Mouse (Mus musculus): ENCODE results near the gene H2-Aa. TPM values are rescaled to one million over a fixed set of nuclear protein-coding genes. Genes with fewer than 3 reads are reported as not detected.

The H2-Aa gene
- total RNA-seq, 2 experiments from 2014 or later: 1.9 to 2.1 TPM

DNA sequence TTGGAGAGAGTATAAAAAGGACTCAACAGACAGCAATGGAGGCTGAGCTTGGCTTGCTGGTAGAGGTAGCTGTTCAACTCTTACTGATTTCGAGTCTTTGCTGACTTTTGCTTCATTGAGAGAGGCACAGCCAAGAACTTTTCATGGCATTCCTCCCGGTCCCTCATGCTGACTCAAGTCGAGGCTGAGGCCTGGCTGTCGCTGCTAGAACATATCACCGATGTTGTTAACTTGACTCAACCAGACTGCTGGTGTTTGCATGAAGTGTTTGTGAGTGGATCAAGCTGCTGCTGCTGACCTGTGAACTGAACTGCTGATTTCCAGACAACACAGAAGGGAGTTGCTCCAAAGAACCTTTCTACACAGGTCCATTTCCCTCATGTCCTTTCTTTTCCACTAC lies 50.9 kb downstream of the H2-Aa start:
- intact Hi-C loops (cut with DNase I): loop anchor here (5.0 to 10.0 kb wide), 2 partner anchors 132 to 154 kb away; no protein-coding TSS in a partner anchor
- DNase-seq (ENCODE audit: low spot score in 2 of 2): peak in 1 of 2 experiments; percentile 32

DNA sequence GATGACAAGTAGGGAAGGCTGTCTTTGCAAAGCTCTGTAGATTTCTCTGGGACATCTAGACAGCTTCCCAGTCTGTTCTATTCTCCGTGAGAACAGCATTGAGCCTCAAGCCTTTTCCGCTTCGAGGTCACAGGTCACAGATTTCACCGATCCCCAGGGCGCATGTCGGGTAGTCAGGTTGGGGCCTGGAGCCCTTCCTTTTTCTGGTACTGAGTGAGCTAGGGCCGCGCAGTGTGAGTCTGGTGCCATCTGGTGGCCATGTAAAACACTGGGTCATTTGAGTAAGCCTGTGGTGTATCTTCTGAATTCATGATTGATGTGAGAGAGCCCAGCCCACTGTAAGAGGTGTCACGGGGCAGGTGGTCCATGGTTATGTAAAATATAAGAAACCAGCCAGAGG lies 52.7 kb downstream of the H2-Aa start:
- intact Hi-C loops (cut with DNase I): loop anchor here (1.0 to 10.0 kb wide), 3 partner anchors 65 to 153 kb away; no protein-coding TSS in a partner anchor
- peak; percentile 70 to 71 for DNase-seq (ENCODE audit: low spot score in 2 of 2)

Other genes with a start within 250 kb of the H2-Aa start
- gene Col11a2, start 248.4 kb downstream of the H2-Aa start, total RNA-seq (2021): 10 to 100 TPM; 14.1 to 14.6 TPM
- under 1 TPM in 1 of 2 experiments, not detected in 1; 0.34 TPM for gene H2-Oa, start 195.5 kb downstream of the H2-Aa start, total RNA-seq (2021)
- gene H2-DMa, start 168.3 kb downstream of the H2-Aa start, total RNA-seq (2021): 10 to 100 TPM; 26.0 to 26.5 TPM
- 100 to 1,000 TPM; 178 to 192 TPM for gene Brd2, start 165.2 kb downstream of the H2-Aa start, total RNA-seq (2021)
- gene H2-DMb2, start 144.5 kb downstream of the H2-Aa start, total RNA-seq (2021): under 1 TPM; 0.46 to 0.92 TPM
- gene H2-DMb1, start 134.8 kb downstream of the H2-Aa start, total RNA-seq (2021): 1 to 10 TPM in 1 of 2 experiments, under 1 TPM in 1; 0.94 to 1.5 TPM
- gene Tap1, start 100.3 kb downstream of the H2-Aa start, total RNA-seq (2021): 1 to 10 TPM; 1.5 to 1.8 TPM
- gene Psmb9, start 100.1 kb downstream of the H2-Aa start, total RNA-seq (2021): 1 to 10 TPM in 1 of 2 experiments, under 1 TPM in 1; 0.53 to 1.4 TPM
- gene Psmb8, start 90.1 kb downstream of the H2-Aa start, total RNA-seq (2021): 1 to 10 TPM; 2.0 to 4.1 TPM
- gene Tap2, start 84.3 kb downstream of the H2-Aa start, total RNA-seq (2021): 1 to 10 TPM; 5.2 to 5.4 TPM
- gene H2-Ob, start 48.9 kb downstream of the H2-Aa start, total RNA-seq (2021): under 1 TPM in 1 of 2 experiments, not detected in 1; 0.23 TPM
- gene H2-Ab1, start 30.1 kb downstream of the H2-Aa start, total RNA-seq (2021): 1 to 10 TPM; 1.8 to 2.7 TPM
- 1 to 10 TPM; 2.9 to 3.4 TPM for gene H2-Eb1, start 18.0 kb upstream of the H2-Aa start, total RNA-seq (2021)
- not detected for gene H2-Eb2, start 37.8 kb upstream of the H2-Aa start, total RNA-seq (2021)
- under 1 TPM; 0.71 to 0.73 TPM for gene Btnl2, start 67.0 kb upstream of the H2-Aa start, total RNA-seq (2021)
- gene Btnl1, start 89.3 kb upstream of the H2-Aa start, total RNA-seq (2021): not detected
- 1 to 10 TPM; 2.3 to 4.7 TPM for gene BC051142, start 111.0 kb upstream of the H2-Aa start, total RNA-seq (2021)
- gene Btnl4, start 189.5 kb upstream of the H2-Aa start, total RNA-seq (2021): not detected
- not detected for gene Btnl6, start 229.5 kb upstream of the H2-Aa start, total RNA-seq (2021)

All from left cerebral cortex, postnatal 25 days (tissue).